Mouse (Mus musculus) heart, adult 2 months (tissue): Measurements from ENCODE around the gene Tcf12.

Experiments
- CTCF ChIP-seq: fragments of 200-600 bp; IDR thresholded peaks from 2 replicates; pipeline ENCODE4 v1.8.1; 2022; ENCODE audit warnings: antibody characterized with exemption, mild to moderate bottlenecking, moderate library complexity
- EP300 ChIP-seq: fragments of 200-500 bp; IDR thresholded peaks from 2 replicates; pipeline ENCODE4 v1.6.1; 2011; ENCODE audit warnings: low read depth, low read length, control low read depth; ENCODE audit not compliant: insufficient read depth
- POLR2A ChIP-seq: fragments of 200-500 bp; IDR thresholded peaks from 2 replicates; pipeline ENCODE4 v1.6.1; 2011; ENCODE audit warnings: mild to moderate bottlenecking, low read depth, low read length, control low read depth; ENCODE audit not compliant: insufficient read depth

GRCm38 (mm10) chr9:71964039-71964438 lies 147.6 kb downstream of the Tcf12 start:
- TF ChIP-seq POLR2A (no peak), CTCF (no peak), EP300 (no peak)
